Mouse (Mus musculus) neutrophil, adult 5-6 weeks (primary cell): ENCODE data around the gene Mmachc. TPM values are rescaled to one million over a fixed set of nuclear protein-coding genes. Genes with fewer than 3 reads are reported as not detected.

ENCODE experiments used
- ATAC-seq: fragments of 151-379, 151-347 bp; 2 replicates; pipeline ENCODE4 v1.8.0; 2017; ENCODE audit warnings: mild to moderate bottlenecking, moderate TSS enrichment; ENCODE audit not compliant: insufficient number of reproducible peaks, poor library complexity, low FRiP score, severe bottlenecking; ENCODE audit errors: extremely low read depth
- total RNA-seq: library from RNA; stranded (forward); fragments of 200-1000 nt; gene quantifications from 2 replicates; pipeline ENCODE4 v1.2.3, GENCODE M21; 2017

Mmachc gene
- total RNA-seq, 1 experiment from 2014 or later: 2.8 TPM

GRCm38 (mm10) chr4:116659474-116659873, 48.7 kb downstream of the Mmachc start:
- no peak for ATAC-seq

GRCm38 (mm10) chr4:116657971-116658370, 50.2 kb downstream of the Mmachc start:
- no peak for ATAC-seq

GRCm38 (mm10) chr4:116655658-116656057, 52.5 kb downstream of the Mmachc start:
- ATAC-seq: no peak

- ATAC-seq: no peak
Measured at GRCm38 (mm10) chr4:116655100-116655499, 53.1 kb downstream of the Mmachc start.

GRCm38 (mm10) chr4:116653228-116653627, 55.0 kb downstream of the Mmachc start:
- ATAC-seq: no peak

Other genes with a start within 250 kb of the Mmachc start
- gene Mast2, start 244.2 kb downstream of the Mmachc start, total RNA-seq: 8.1 and 9.0 TPM in 2 replicates
- 7.1 and 11.1 TPM in 2 replicates for gene Ipp, start 200.9 kb downstream of the Mmachc start, total RNA-seq
- gene Tmem69, start 152.5 kb downstream of the Mmachc start, total RNA-seq: 7.9 and 10.1 TPM in 2 replicates
- 300 and 312 TPM in 2 replicates for gene Gpbp1l1, start 150.7 kb downstream of the Mmachc start, total RNA-seq
- gene Ccdc17, start 111.8 kb downstream of the Mmachc start, total RNA-seq: 7.2 and 14.2 TPM in 2 replicates
- gene Nasp, start 80.5 kb downstream of the Mmachc start, total RNA-seq: 88.5 and 105 TPM in 2 replicates
- gene Akr1a1, start 56.7 kb downstream of the Mmachc start, total RNA-seq: 175 and 178 TPM in 2 replicates
- 56.9 and 58.1 TPM in 2 replicates for gene Prdx1, start 22.9 kb downstream of the Mmachc start, total RNA-seq
- 17.4 and 18.3 TPM in 2 replicates for gene Ccdc163, start 103 bp upstream of the Mmachc start, total RNA-seq
- gene Tesk2, start 12.5 kb upstream of the Mmachc start, total RNA-seq: 9.3 and 14.5 TPM in 2 replicates
- gene Toe1, start 99.2 kb upstream of the Mmachc start, total RNA-seq: 43.6 and 47.6 TPM in 2 replicates
- gene Mutyh, start 99.3 kb upstream of the Mmachc start, total RNA-seq: 8.4 and 9.1 TPM in 2 replicates
- gene Hpdl, start 113.3 kb upstream of the Mmachc start, total RNA-seq: not detected in 2 replicates
- gene Zswim5, start 169.0 kb upstream of the Mmachc start, total RNA-seq: 0.12 TPM in 1 of 2 replicates, not detected in the other